Mouse (Mus musculus): ENCODE data around the gene Sfxn5. TPM values are rescaled to one million over a fixed set of nuclear protein-coding genes. Genes with fewer than 3 reads are reported as not detected.

The Sfxn5 gene
- polyA plus RNA-seq, 1 experiment: 0.63 TPM

- TF ChIP-seq POLR2A (IDR thresholded peaks at IDR 0.05; ENCODE audit: low read depth, low read length) (no peak), CTCF (IDR thresholded peaks at IDR 0.05; ENCODE audit: extremely low read depth, insufficient read length, insufficient replicate concordance, low read depth, low read length) (no peak)
- 8% methylated on average over 15 of the region's 15 CpGs for WGBS
- Histone ChIP-seq H3K4me3 (ENCODE audit: low read depth, low read length) (no peak overlapping the region), H3K4me1 (ENCODE audit: control insufficient read depth, insufficient read depth, insufficient read length, low read length) (no peaks in the 10 kb centered on the region; the same call in 1 of the 2 replicates), H3K36me3 (ENCODE audit: control insufficient read depth, insufficient read depth, low read length) (no peaks in the 10 kb centered on the region), H3K27ac (ENCODE audit: insufficient read depth, low read depth, low read length) (no peak overlapping the region), H3K27me3 (ENCODE audit: control insufficient read depth, insufficient read depth, low read length) (peaks cover 63% of the 10 kb centered on the region)
These were observed 146.5 kb downstream of the Sfxn5 start for GRCm38 (mm10) chr6:85186744-85187059.

DNA sequence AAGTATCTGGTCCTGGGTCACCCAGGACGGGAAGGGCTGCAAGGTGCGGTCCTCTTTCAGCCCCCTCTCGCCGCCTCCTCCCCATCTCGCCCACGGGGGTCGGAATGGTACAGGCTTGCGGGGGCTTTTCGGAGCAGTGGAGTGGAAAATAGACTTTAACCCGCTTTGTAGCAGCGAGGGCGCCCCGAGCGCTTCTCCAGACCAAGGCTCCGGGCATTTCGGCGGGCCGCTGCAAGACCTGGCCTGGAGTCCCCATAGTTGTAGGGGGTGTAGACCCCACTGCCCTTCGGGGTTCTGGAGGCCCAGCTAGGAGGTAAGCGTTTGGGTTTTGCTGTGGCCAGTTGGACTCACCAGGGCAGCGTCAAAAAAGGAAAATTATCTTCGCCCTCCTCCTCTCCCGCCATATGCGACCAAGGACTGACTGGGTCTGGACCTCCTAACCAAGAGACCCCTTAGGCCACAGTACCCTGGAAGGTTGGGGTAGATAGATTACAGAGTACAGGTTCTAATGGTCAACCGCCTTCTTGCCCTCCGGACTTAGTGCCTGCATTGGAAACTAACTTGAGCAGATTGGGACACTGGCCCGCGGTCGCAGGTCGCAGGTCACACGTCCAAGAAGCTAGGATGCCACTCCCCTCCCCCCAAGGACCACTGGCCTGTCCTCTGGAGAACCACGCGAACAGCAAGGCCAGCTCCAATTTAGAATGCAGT lies 147.0 kb downstream of the Sfxn5 start:
- TF ChIP-seq POLR2A (IDR thresholded peaks at IDR 0.05; ENCODE audit: low read depth, low read length) (no peak), CTCF (IDR thresholded peaks at IDR 0.05; ENCODE audit: extremely low read depth, insufficient read length, insufficient replicate concordance, low read depth, low read length) (no peak)
- H3K27ac ChIP-seq (ENCODE audit: insufficient read depth, low read depth, low read length): no peak overlapping the region
- no peaks in the 10 kb centered on the region; the same call in 1 of the 2 replicates for H3K4me1 ChIP-seq (ENCODE audit: control insufficient read depth, insufficient read depth, insufficient read length, low read length)
- H3K4me3 ChIP-seq (ENCODE audit: low read depth, low read length): no peak overlapping the region
- no peaks in the 10 kb centered on the region for H3K36me3 ChIP-seq (ENCODE audit: control insufficient read depth, insufficient read depth, low read length)
- 6% methylated on average over 33 of the region's 33 CpGs for WGBS
- H3K27me3 ChIP-seq (ENCODE audit: control insufficient read depth, insufficient read depth, low read length): peaks cover 58% of the 10 kb centered on the region

GRCm38 (mm10) chr6:85183951-85184350 lies 149.3 kb downstream of the Sfxn5 start:
- Histone ChIP-seq H3K4me3 (ENCODE audit: low read depth, low read length) (no peak overlapping the region), H3K4me1 (ENCODE audit: control insufficient read depth, insufficient read depth, insufficient read length, low read length) (no peaks in the 10 kb centered on the region; the same call in 1 of the 2 replicates), H3K36me3 (ENCODE audit: control insufficient read depth, insufficient read depth, low read length) (no peaks in the 10 kb centered on the region), H3K27ac (ENCODE audit: insufficient read depth, low read depth, low read length) (no peak overlapping the region), H3K27me3 (ENCODE audit: control insufficient read depth, insufficient read depth, low read length) (peaks cover 38% of the 10 kb centered on the region)
- TF ChIP-seq POLR2A (IDR thresholded peaks at IDR 0.05; ENCODE audit: low read depth, low read length) (no peak), CTCF (IDR thresholded peaks at IDR 0.05; ENCODE audit: extremely low read depth, insufficient read length, insufficient replicate concordance, low read depth, low read length) (no peak)
- WGBS: 36% methylated on average over 3 of the region's 3 CpGs

GRCm38 (mm10) chr6:85180036-85180435 lies 153.2 kb downstream of the Sfxn5 start:
- TF ChIP-seq POLR2A (IDR thresholded peaks at IDR 0.05; ENCODE audit: low read depth, low read length) (no peak), CTCF (IDR thresholded peaks at IDR 0.05; ENCODE audit: extremely low read depth, insufficient read length, insufficient replicate concordance, low read depth, low read length) (no peak)
- no peaks in the 10 kb centered on the region for H3K4me1 ChIP-seq (ENCODE audit: control insufficient read depth, insufficient read depth, insufficient read length, low read length)
- WGBS: 30% methylated on average over 2 of the region's 2 CpGs

GRCm38 (mm10) chr6:85179569-85179968 lies 153.7 kb downstream of the Sfxn5 start:
- Histone ChIP-seq H3K36me3 (ENCODE audit: control insufficient read depth, insufficient read depth, low read length) (no peaks in the 10 kb centered on the region), H3K4me3 (ENCODE audit: low read depth, low read length) (no peak overlapping the region), H3K27me3 (ENCODE audit: control insufficient read depth, insufficient read depth, low read length) (peaks cover 3% of the 10 kb centered on the region; the same call in 1 of the 2 replicates), H3K4me1 (ENCODE audit: control insufficient read depth, insufficient read depth, insufficient read length, low read length) (no peaks in the 10 kb centered on the region), H3K27ac (ENCODE audit: insufficient read depth, low read depth, low read length) (no peak overlapping the region)
- 72% methylated on average over 3 of the region's 3 CpGs for WGBS
- no peak for TF ChIP-seq CTCF (IDR thresholded peaks at IDR 0.05; ENCODE audit: extremely low read depth, insufficient read length, insufficient replicate concordance, low read depth, low read length)
- TF ChIP-seq POLR2A (IDR thresholded peaks at IDR 0.05; ENCODE audit: low read depth, low read length): no peak

More at GRCm38 (mm10) chr6:85180036-85180435, 153.2 kb downstream of the Sfxn5 start:
- H3K27ac ChIP-seq (ENCODE audit: insufficient read depth, low read depth, low read length): no peak overlapping the region
- H3K36me3 ChIP-seq (ENCODE audit: control insufficient read depth, insufficient read depth, low read length): no peaks in the 10 kb centered on the region
- peaks cover 5% of the 10 kb centered on the region; the same call in 1 of the 2 replicates for H3K27me3 ChIP-seq (ENCODE audit: control insufficient read depth, insufficient read depth, low read length)
- no peak overlapping the region for H3K4me3 ChIP-seq (ENCODE audit: low read depth, low read length)

GRCm38 (mm10) chr6:85165440-85165921 lies 167.7 kb downstream of the Sfxn5 start:
- H3K4me3 ChIP-seq (ENCODE audit: low read depth, low read length): no peak overlapping the region
- H3K27ac ChIP-seq (ENCODE audit: insufficient read depth, low read depth, low read length): no peak overlapping the region
- WGBS: 73% methylated on average over 11 of the region's 11 CpGs
- H3K27me3 ChIP-seq (ENCODE audit: control insufficient read depth, insufficient read depth, low read length): no peaks in the 10 kb centered on the region
- TF ChIP-seq POLR2A (IDR thresholded peaks at IDR 0.05; ENCODE audit: low read depth, low read length) (no peak), CTCF (IDR thresholded peaks at IDR 0.05; ENCODE audit: extremely low read depth, insufficient read length, insufficient replicate concordance, low read depth, low read length) (no peak)
- H3K4me1 ChIP-seq (ENCODE audit: control insufficient read depth, insufficient read depth, insufficient read length, low read length): no peaks in the 10 kb centered on the region
- no peaks in the 10 kb centered on the region for H3K36me3 ChIP-seq (ENCODE audit: control insufficient read depth, insufficient read depth, low read length)

Other genes starting within 250 kb of the Sfxn5 start
- 33.6 and 51.3 TPM in 2 replicates for gene Spr, start 195.7 kb downstream of the Sfxn5 start, polyA plus RNA-seq (2012; rRNA removed)
- gene Emx1, start 146.0 kb downstream of the Sfxn5 start, polyA plus RNA-seq (2012; rRNA removed): not detected in 2 replicates
- 3.0 and 3.8 TPM in 2 replicates for gene Rab11fip5, start 41.2 kb upstream of the Sfxn5 start, polyA plus RNA-seq (2012; rRNA removed)
- gene Noto, start 90.5 kb upstream of the Sfxn5 start, polyA plus RNA-seq (2012; rRNA removed): not detected in 2 replicates
- 6.8 and 9.5 TPM in 2 replicates for gene Smyd5, start 98.6 kb upstream of the Sfxn5 start, polyA plus RNA-seq (2012; rRNA removed)
- gene Cct7, start 118.1 kb upstream of the Sfxn5 start, polyA plus RNA-seq (2012; rRNA removed): 39.1 and 69.7 TPM in 2 replicates
- gene Pradc1, start 118.5 kb upstream of the Sfxn5 start, polyA plus RNA-seq (2012; rRNA removed): 10.9 and 15.9 TPM in 2 replicates
- 0.19 and 0.22 TPM in 2 replicates for gene Fbxo41, start 169.6 kb upstream of the Sfxn5 start, polyA plus RNA-seq (2012; rRNA removed)
- gene Egr4, start 180.2 kb upstream of the Sfxn5 start, polyA plus RNA-seq (2012; rRNA removed): not detected in 2 replicates

All from small intestine, adult 2 months (tissue).